Mouse (Mus musculus) brown adipose tissue, adult 24 weeks (tissue): ENCODE data around the gene Slc31a2. TPM values are rescaled to one million over a fixed set of nuclear protein-coding genes. Genes with fewer than 3 reads are reported as not detected.
"Not testable (repeated sequence)": the region's sequence is repeated elsewhere in the genome, so short reads cannot be mapped to it uniquely, and the experiment has no call there.

Experiments
- H3K27ac ChIP-seq: fragments of 200-500 bp; replicated peaks from 2 replicates; pipeline ENCODE4 v1.5.1; 2012; ENCODE audit warnings: low read depth, mild to moderate bottlenecking, low read length
- H3K4me1 ChIP-seq: fragments of 200-500 bp; 2 replicates; pipeline ENCODE4 v1.6.1; 2012; ENCODE audit warnings: low read length, mixed read lengths; ENCODE audit not compliant: control insufficient read depth, insufficient read depth, insufficient read length
- H3K4me3 ChIP-seq: fragments of 200-500 bp; 2 replicates; pipeline ENCODE4 v1.5.1; 2012; ENCODE audit warnings: low read depth, mild to moderate bottlenecking, low read length, moderate library complexity; ENCODE audit not compliant: insufficient read depth
- polyA plus RNA-seq: library from polyadenylated mRNA; stranded (reverse); fragments of >200 nt; gene quantifications from 2 replicates; pipeline ENCODE4 v1.2.4, GENCODE M21; 2012; ENCODE audit not compliant: missing spikeins, insufficient read depth, insufficient read length

Slc31a2 gene
- polyA plus RNA-seq, result 7.9 and 11.2 TPM in 2 replicates

- Histone ChIP-seq H3K4me1 (no peaks in the 10 kb centered on the region), H3K4me3 (no peak within 1 kb of the TSS), H3K27ac (no peak within 1 kb of the TSS)
Measured at GRCm38 (mm10) chr4:62262276-62262675, at the start of gene Slc31a2. Gene Slc31a2, plus strand, starts transcription at chr4:62262562.

GRCm38 (mm10) chr4:62213490-62213889, 48.9 kb upstream of the Slc31a2 start:
- no peak overlapping the region for H3K4me3 ChIP-seq
- no peak overlapping the region for H3K27ac ChIP-seq
- H3K4me1 ChIP-seq, result no peaks in the 10 kb centered on the region

GRCm38 (mm10) chr4:62228391-62228790, 34.0 kb upstream of the Slc31a2 start:
- Histone ChIP-seq H3K27ac (no peak overlapping the region), H3K4me1 (no peaks in the 10 kb centered on the region), H3K4me3 (no peak overlapping the region)

- Histone ChIP-seq H3K4me3 (no peak overlapping the region), H3K27ac (no peak overlapping the region), H3K4me1 (no peaks in the 10 kb centered on the region)
Measured at GRCm38 (mm10) chr4:62229448-62229847, 32.9 kb upstream of the Slc31a2 start.

GRCm38 (mm10) chr4:62230153-62230552, 32.2 kb upstream of the Slc31a2 start:
- H3K4me3 ChIP-seq, result no peak overlapping the region
- no peak overlapping the region for H3K27ac ChIP-seq
- H3K4me1 ChIP-seq, result no peaks in the 10 kb centered on the region

- Histone ChIP-seq H3K27ac (no peak within 1 kb of the TSS), H3K4me1 (no peaks in the 10 kb centered on the region)
Measured at GRCm38 (mm10) chr4:62230769-62231168, 31.6 kb upstream of the Slc31a2 start, which contains the start of gene Zfp37. Gene Zfp37, minus strand, starts transcription at chr4:62231047.

GRCm38 (mm10) chr4:62240586-62240985, 21.8 kb upstream of the Slc31a2 start:
- Histone ChIP-seq H3K4me3 (no peak overlapping the region), H3K4me1 (no peaks in the 10 kb centered on the region), H3K27ac (no peak overlapping the region)

More at GRCm38 (mm10) chr4:62230769-62231168, 31.6 kb upstream of the Slc31a2 start, which contains the start of gene Zfp37:
- no peak within 1 kb of the TSS for H3K4me3 ChIP-seq

- H3K4me3 ChIP-seq, result no peak overlapping the region
- H3K27ac ChIP-seq, result no peak overlapping the region
- no peaks in the 10 kb centered on the region for H3K4me1 ChIP-seq
Measured at GRCm38 (mm10) chr4:62248328-62248727, 14.0 kb upstream of the Slc31a2 start.

GRCm38 (mm10) chr4:62250896-62251544, 11.3 kb upstream of the Slc31a2 start:
- Histone ChIP-seq H3K4me1 (no peaks in the 10 kb centered on the region), H3K27ac (no peak overlapping the region), H3K4me3 (no peak overlapping the region)

GRCm38 (mm10) chr4:62251776-62252175, 10.6 kb upstream of the Slc31a2 start:
- Histone ChIP-seq H3K27ac (no peak overlapping the region), H3K4me1 (no peaks in the 10 kb centered on the region), H3K4me3 (no peak overlapping the region)

GRCm38 (mm10) chr4:62254551-62254950, 7.8 kb upstream of the Slc31a2 start:
- no peak overlapping the region for H3K4me3 ChIP-seq
- H3K27ac ChIP-seq, result no peak overlapping the region
- no peaks in the 10 kb centered on the region for H3K4me1 ChIP-seq

- H3K4me3 ChIP-seq, result no peak overlapping the region
- H3K4me1 ChIP-seq, result no peaks in the 10 kb centered on the region
Measured at GRCm38 (mm10) chr4:62256931-62257330, 5.4 kb upstream of the Slc31a2 start.

GRCm38 (mm10) chr4:62263133-62263844, 927 bp downstream of the Slc31a2 start:
- Histone ChIP-seq H3K4me1 (no peaks in the 10 kb centered on the region), H3K27ac (no peak overlapping the region), H3K4me3 (no peak overlapping the region)

More at GRCm38 (mm10) chr4:62256931-62257330, 5.4 kb upstream of the Slc31a2 start:
- H3K27ac ChIP-seq, result no peak overlapping the region

GRCm38 (mm10) chr4:62265154-62265836, 2.9 kb downstream of the Slc31a2 start:
- Histone ChIP-seq H3K4me1 (no peaks in the 10 kb centered on the region), H3K27ac (no peak overlapping the region), H3K4me3 (no peak overlapping the region)

- H3K4me1 ChIP-seq, H3K4me3 ChIP-seq, H3K27ac ChIP-seq: not testable (repeated sequence)
Measured at GRCm38 (mm10) chr4:62266016-62266415, 3.7 kb downstream of the Slc31a2 start.
